Mouse (Mus musculus): ENCODE measurements around the gene Dock7.

The Dock7 gene

DNA sequence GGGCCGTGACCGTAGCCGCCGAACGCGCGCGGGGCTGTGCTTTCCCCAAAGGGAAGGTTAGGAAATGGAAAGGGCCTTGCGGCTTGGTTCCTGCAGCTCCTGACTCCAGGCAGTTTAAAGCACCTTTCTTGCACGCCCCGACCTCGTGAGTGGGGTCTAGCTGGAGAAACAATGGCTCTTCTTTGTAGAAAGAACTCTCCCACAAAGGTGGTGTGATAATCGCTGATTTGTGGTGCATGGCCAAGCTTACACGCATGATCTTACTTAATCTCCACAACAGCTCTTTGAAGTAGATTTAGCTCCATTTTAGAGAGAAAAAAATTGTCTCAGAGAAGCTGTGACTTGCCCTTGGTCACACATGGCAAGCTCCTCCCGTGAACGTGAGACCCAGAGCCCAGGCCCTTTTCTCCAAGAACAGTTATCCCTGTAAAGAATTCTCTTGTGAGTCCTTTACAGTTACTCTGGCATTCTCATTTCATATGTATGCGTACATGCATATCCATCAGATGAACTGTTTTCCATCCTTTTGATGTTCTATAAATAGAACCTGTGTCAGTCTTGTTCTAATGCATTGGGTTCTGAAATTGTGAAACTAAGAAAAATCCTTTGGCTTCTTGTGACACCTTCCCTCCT is 524 bp upstream of the Dock7 start:
- DNase-seq (ENCODE audit: low read depth): no peak

DNA sequence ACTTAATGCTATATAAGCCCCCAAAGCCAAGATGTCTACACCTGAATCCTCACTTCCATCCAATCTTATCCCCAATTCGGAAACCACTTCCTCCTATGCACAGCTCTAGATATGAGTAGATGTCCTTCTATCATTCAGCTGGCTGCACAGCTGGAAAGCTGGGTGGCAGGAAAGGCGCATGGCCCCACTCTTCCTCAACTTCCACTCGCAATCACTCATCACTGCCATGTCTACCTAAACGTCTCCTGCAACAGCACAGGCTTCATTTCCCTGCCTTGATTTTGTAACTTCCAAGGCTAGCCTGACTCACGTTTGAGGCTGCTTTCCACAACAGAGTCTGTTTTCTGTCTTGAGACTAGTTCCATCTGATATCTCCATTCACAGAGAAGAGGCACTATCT is 1.7 kb downstream of the Dock7 start:
- no peak for DNase-seq (ENCODE audit: low read depth)

DNA sequence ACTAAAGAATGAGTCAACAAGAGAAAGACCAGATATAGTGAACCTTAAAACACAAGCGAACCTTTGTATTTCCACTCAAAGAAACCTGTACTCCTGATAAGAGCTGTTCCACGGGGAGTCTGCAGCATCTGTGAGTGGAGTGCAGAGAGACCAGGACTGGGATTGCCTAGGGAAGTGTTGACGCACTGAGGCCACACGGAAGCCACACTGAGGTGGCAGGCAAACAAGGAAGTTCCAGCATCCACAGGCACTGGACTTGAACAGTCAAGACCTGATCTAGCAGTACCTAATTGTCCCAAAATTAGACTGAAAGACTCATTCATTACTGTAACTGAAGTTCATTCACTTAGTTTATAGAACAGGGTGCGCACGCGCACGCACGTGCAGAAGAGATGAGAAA is 4.9 kb downstream of the Dock7 start:
- DNase-seq (ENCODE audit: low read depth): no peak

DNA sequence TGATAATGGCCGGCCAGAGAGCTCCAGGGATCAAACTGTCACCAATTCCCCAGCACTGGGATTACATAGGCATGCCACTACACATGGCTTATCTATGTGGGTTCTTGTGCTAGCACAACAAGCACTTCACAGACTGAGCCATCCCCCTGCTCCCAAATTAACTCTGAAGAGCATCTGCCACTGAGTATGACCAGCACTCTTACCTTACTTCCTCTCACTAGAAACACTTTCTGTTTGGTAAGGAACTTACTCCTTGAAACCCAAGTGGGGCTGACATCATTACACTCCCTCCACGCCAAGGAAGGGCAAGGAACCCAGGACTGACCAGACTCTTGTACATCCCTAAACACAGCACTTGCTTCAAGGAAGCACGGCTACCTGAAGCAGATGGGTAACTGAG is 9.0 kb downstream of the Dock7 start:
- no peak for DNase-seq (ENCODE audit: low read depth)

DNA sequence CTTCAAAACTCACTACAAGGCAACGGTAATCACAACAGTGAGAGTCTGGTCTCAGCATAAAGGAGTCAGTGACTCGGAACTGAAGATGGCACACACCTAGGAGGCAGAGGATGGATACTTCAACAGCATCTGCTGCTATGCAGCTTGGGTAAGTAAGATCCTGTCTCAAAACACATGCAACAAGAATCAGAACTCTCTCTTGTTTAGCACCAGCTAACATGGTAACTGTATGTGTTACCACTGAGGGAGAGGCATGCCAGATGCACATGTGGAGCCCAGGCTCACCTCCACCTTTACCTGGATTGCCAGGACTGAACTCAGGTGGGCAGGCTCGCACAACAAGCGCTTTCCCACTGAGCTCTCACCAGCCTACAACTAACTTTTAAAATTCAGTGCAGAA is 11.9 kb downstream of the Dock7 start:
- DNase-seq (ENCODE audit: low read depth): no peak

DNA sequence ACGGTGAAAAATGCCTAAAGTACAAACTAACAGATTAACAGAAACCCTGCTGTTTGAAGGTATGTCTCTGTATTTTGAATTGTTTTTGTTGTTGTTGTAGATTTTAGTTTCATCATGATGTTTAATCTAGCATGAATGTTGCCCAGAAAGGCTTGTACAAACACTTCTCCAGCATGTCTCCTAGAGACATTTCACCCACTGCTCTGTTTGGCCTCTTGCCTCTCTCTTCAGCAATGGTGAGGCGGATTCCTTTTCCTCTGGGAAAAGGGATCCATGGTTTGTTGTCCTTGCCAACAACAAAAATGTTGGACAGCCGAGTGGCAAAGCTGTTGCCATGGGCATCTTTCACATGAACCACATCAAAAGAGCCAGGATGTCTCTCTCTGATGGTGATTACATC is 17.9 kb downstream of the Dock7 start:
- DNase-seq (ENCODE audit: low read depth): no peak

DNA sequence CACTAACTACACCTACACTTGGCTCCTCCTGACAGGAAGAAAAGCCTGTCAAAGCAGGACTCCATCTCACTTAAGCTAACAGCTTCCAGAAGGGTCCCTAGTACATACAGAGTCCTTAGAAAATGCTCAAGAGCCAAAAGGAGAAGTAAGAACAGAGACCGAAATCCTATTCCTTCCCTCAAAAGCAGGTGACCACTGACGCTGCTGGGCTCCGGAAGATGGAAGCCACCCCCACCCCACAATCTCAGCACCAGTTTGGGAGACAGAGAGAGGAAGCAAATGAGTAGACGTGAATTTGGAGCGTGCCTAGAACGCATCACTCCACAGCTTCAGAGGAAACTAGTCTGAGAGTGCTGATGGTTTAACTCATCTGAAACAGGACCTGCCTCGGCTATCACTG is 20.0 kb downstream of the Dock7 start:
- DNase-seq (ENCODE audit: low read depth): no peak

DNA sequence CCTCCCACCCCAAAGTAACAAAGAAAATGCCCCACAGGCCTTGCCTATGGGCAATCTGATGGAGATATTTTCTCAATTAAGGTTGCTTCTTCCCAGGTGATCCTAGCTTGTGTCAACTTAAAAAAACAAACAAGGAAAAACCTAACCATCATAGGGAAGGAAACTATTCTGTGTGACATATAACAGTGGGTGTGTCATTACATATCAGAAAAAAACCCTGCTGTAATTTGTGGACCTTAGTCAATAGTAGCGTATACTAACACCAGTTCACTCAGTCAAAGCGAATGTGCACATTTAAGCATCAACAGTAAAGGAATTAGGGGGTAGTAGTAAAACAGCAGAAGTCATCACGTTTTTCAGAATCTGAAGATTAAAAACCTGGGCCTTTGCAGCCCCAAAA is 28.9 kb downstream of the Dock7 start:
- no peak for DNase-seq (ENCODE audit: low read depth)

DNA sequence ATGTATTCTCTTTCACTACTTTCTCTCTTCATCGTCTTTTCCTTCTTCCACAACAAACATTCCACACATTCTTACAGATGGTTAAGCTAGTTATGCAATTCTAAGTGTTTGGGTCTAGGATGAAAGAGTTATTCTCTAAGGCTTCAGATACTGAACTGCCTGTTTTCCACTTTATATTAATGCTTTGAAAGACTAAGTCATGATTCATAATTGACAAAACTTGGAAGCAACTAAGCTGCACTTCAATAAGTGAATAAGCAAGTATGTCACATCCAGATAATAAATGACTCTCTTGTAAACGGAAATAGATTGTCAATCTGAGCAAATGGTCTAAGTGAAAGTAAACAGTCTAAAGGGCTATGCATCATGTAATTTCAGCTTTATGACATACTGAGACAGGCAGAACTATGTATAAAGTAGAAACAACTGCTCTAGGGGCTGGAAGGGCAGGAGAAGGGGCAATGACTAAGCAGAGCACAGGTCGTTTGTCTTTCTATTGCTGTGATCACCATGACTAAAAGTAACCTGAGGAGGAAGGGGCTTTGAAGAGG is 29.5 kb downstream of the Dock7 start:
- no peak for DNase-seq (ENCODE audit: low read depth)

DNA sequence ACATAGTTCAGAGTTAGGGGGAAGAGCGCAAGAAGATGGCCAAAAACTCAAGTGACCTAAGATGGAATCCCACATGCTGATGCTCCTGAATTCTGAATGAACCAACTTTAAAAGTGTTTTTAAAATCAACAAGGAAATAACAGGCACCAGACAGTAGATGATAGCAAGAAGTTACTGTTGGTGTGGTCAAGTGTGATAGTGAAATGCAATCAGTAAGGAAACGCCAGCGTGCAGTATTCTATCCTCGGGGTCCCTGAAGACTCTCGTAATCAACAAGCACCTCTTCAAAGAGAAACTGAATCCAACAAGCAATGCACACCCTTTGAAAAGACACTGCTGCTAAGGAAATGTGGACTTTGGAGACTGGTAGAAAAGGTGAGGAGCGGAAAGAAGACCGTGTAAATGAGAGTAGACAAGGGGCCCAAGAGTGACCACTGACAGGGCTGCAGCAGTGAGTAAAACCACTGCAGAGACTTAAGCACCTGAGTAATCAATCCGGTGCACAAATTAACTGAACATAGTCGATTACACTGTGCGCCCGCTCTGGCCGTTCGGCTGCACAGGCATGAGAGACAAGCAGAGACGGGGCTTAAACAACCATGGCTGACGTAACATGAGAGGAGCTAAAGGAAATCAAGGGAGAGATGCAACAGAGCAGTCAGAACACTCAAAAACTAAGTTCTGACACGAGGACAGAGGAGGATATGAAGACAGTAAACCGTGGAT is 32.8 kb downstream of the Dock7 start:
- DNase-seq (ENCODE audit: low read depth): no peak

DNA sequence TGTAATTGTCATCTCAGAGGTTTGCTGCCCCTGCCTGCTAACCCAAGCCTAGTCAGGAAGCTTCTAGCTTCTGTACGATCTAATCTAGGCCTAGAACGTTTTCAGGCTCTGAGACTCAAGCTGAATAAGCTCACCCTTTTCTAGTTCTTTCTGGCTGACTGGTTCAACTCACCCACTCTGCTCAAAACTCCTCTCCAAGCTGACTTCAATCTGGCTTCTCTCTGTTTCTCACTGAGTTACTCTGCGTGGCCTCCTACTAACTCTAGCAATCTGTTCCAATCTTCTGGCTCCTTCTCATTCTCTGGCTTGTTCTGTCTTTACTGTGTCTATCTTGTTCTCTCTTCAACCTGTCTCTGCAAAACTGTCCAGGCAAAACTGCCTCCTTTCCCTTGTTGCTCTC is 36.9 kb downstream of the Dock7 start:
- DNase-seq (ENCODE audit: low read depth): no peak

DNA sequence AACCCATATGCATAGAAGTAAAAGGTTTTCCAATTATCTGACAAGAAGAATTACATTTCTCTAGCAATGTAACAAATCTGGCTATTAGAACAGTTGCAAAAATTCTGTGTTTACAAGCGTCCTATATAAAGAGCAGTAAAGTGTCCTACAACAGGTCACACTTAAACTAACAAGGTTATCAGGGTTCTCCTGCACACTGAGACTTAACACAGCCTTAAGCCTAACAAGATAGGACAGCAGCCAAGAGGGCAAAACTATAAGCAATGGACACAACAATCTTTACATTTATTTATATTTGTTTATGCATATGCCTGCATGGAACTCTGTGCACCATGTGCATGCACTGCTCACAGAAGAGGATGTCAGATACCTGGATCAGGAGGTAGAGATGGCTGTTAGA is 39.5 kb downstream of the Dock7 start:
- no peak for DNase-seq (ENCODE audit: low read depth)

DNA sequence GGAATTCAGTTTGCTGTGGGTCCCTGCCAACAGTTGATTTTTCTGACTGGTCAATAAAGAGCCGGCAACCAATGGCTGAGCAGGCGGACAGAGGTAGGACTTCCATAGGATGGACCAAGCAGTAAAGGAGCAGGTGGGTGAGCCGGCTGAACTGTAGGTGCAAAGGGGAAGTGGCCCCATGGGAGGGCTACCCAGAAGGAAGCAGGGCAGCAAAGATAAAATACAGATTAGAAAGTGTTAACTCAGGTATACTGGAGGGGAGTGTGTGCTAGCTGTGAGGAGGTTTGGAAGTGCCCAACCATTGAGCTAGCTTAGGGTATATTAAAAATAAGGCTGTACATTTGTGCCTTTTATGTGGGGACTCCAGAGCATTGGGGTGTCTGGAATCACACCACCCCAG is 42.7 kb downstream of the Dock7 start:
- no peak for DNase-seq (ENCODE audit: low read depth)

DNA sequence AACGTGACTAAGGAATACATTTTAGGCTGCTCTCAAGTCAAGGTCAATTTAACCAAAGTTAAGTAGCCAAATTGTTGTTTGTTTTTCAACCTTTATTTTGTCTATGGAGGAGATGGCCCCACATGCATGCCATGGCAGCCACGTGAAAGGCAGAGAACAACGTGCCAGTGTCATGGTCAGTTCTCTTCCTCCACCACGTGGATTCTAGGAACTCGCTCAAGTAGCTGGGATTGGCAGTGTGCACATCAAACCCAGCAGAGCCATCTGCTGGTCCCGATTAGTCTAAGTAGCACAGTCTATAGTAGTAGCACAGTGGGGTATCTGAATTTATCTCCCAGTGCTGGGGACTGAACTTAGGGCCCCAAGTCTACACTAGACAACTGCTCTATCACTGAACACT is 51.9 kb downstream of the Dock7 start:
- no peak for DNase-seq (ENCODE audit: low read depth)

DNA sequence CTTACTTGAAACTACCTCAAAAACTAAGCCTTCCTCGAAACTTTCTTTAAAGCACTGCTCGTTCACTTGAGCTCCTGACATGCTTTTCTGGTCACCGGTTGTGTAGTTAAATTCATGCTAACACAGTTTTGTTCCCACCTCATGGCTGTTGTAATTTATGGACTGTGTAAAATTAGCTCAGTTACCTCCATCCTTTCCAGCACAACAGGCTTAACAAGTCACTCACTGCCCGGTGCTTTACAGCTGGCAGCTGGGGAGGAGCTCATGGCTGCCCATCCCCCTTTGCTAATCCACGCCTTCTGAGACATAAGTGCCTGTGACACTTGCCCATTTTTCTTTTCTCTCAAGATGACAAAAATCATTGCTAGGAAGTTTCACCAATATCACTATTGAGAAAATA is 56.2 kb downstream of the Dock7 start:
- DNase-seq (ENCODE audit: low read depth): no peak

DNA sequence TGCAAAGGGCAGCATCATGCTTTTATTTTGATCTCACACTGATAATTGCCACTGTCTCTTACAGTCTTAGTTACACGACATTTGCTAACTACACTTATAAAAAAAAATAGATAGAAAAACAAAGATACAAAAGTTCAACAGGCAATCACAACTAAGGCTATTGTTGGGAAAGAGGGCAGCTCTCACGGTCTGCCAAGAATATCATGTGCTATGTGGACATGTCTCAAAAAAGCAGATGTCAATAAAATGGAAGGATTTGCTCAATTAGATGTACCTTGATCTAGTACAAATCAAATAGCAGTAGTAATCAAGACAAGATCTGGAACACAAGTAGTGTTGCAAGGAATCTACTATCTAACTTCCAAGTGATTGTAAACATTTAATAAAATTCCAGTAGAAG is 72.1 kb downstream of the Dock7 start:
- no peak for DNase-seq (ENCODE audit: low read depth)

DNA sequence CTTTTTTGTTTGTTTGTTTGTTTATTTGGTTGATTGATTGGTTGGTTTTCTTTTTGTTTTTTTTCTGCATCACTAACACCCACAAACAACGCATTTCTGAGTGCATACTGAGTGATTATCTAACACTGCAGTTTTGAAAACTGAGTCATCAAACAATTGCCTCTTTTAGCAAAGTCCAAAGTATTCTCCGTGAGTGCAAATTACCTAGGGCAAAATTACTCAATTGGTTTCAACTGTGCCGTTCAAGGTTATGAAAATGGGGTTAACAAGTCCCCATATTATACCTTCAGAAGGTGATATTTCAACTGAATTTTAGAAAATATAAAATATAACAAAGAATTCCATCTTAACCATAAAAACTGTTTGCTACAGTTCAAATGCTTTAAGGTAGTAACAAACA is 74.2 kb downstream of the Dock7 start:
- DNase-seq (ENCODE audit: low read depth): no peak

DNA sequence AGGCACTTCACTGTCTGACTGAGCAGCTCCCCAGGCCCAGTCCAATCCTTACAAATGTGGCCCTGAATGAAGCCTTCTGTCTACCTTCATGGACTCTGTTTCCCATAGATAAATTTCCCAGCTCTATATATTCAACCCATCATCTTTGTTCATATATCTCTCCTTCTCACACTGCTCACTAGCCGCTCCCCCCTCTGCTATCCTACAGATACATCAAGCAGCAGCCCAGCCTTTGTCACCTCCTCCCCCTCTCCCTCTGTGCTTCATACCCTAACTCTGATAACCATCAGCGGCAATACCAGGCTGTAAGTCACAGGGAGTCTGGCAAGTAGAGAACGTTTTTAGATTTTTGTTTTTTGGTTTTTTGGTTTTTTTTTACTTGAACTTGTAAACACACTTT is 75.9 kb downstream of the Dock7 start:
- DNase-seq (ENCODE audit: low read depth): no peak

DNA sequence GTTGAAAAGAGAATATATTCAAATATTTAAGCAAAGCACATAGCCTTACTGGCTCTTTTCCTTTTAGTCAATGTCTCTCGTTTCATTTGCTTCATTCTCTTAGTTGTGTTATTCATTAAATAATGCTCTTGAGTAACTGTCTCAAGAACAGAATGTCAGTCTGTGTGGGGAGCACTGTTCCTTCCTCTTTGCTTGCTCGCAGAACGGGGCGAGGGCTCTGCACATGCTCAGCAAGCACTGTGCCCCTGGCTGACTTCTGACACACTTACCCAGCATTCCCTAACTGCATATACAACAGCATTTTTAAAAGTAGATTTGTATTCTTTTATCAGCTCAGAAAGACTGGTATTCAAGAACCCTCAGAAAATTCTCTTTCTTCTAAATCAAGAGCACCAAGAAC is 87.8 kb downstream of the Dock7 start:
- no peak for DNase-seq (ENCODE audit: low read depth)

DNA sequence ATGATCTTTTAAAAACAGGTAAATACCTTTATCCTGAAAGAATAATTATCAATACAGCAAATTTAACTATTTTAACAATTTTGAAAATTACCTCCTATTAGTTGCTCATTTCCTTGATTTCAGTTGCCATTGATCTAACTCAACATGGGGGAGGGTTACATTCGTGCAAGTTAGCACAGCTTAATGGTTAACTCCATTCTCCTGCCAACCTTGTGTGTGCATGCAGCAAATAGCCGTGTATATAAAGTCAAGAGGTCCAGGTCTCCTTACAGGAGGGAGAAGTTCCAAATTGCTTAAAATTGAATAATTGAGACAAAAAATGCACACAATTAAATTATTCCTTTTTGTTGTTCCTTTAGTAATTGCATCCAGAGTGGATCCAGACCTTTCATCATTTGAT is 90.0 kb downstream of the Dock7 start, which contains the start of gene Angptl3:
Gene Angptl3, plus strand, starts transcription at position 269 of the 400 bp plus-strand sequence.
- DNase-seq (ENCODE audit: low read depth): no peak

DNA sequence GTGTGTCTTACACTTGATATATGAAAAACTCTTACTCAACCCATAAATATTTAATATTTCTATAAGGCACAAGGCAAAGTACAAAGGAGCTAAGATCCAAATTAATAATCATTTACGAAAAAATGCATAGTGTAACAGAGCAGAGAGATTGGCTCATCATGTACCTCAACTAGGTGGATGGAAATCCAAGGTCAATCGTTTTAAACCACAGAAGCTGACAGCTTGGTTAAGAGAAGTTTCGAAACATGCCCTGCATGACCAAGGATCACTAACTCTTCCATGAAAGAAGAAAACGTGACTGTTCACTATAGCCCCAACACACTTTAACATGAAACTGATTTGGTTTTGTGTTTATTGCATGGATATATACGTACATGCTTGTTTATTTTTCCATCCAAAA is 92.3 kb downstream of the Dock7 start:
- DNase-seq (ENCODE audit: low read depth): no peak

DNA sequence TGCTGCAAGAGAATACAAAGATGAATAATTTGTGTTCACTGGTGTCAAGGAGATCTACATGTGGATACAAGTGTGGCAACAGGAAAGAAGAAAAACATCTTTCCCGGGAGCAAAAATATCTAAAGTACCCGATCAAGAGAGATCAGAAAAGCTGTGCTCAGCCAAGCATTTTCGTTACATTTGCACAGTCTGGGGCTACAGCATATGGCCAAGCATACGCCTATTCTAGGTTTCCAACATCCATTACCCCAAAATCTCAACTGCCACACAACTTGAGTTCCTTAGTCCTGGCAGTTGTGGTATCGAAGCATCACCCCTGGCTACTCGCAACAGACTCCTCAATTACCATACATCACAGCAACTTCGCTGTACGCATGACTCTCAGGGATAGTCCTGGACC is 98.5 kb downstream of the Dock7 start:
- no peak for DNase-seq (ENCODE audit: low read depth)

DNA sequence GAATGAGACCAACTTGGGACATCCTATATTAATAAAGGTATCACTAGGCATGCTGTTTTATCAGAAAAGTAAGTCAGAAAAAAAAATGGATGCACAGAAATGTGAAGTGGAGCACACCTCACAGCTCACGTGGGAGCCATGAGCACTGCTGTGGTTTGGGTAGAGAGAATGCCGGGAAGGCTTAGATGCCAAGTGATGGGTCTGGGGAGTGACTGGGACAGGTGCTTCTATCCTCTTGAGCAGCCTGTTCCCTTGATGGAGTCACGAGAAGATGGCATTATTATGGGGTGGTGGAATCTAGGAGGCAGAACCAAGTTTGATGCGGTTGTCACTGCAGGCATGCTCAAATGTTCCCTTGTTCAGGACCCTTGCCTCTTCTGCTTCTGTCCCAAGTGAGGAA is 109.7 kb downstream of the Dock7 start:
- DNase-seq (ENCODE audit: low read depth): no peak

DNA sequence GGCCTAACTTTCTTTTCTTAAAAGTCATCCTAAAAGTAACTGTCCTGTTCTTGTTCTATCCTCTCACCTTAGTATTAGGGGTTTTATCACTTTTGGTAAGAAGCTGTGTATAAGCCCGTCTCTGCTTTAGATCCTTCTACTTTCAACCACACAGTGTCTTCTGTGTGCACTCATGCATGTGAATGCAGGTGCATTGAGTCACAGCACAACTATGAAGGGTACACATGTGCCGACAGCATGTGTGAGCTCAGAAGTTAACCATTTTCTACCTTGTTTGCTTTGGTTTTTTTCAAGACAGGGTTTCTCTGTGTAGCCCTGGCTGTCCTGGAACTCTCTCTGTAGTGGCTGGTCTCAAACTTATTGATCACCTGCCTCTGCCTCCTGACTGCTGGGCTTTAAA is 114.4 kb downstream of the Dock7 start:
- DNase-seq (ENCODE audit: low read depth): no peak

Data from induced T-regulatory cell, adult 2 months (primary cell).